In the genomic region with DNA sequence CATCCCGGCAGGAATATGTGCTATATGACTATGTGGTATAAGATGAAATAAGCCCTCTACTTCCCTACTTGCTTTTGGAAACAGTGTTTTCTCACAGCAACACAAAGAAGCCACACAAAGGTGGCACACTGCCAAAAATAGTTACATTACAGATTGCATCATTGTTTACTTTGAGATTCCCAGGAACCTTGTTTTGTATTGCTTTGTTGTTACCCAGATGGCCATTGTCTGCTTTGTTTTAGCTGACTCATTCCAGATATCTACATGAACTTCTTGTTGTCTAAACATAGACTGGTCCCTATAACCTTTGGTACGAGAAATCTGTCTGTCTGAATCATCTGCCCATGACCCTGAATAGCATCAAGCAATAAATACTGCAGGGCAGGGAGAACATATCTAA, we compare ENCODE assay signal across 23 mouse cellular contexts. TPM values are rescaled to one million over a fixed set of nuclear protein-coding genes. Genes with fewer than 3 reads are reported as not detected.
DNase-seq lines count a peak whose midpoint lies in the region; ATAC-seq and TF ChIP-seq lines count a peak whose summit lies in the region.
"Had no signal": no experiment of that assay in that cellular context is flagged by ENCODE, and none has a peak within 500 bp of the region (broad histone marks: within the 10 kb centered on the region; RNA-seq: fewer than 3 reads in every experiment).

No protein-coding gene starts in this region.

- TF ChIP-seq CTCF in heart, postnatal 0 days (IDR thresholded peaks at IDR 0.05; ENCODE audit: low read depth) = no peak

- H3K4me2 ChIP-seq in heart, postnatal 0 days (ENCODE audit: low read depth, low read length) = no peak overlapping the region
- no peak overlapping the region for H3K4me2 ChIP-seq in midbrain, embryonic 14.5 days (ENCODE audit: low read length)
- no peak overlapping the region for H3K4me2 ChIP-seq in midbrain, embryonic 11.5 days
- H3K4me2 ChIP-seq in myocyte (ENCODE audit: low read depth) = peak overlapping the region; percentile 3
- H3K4me2 ChIP-seq: embryonic facial prominence, embryonic 13.5 days had no signal

- H3K27ac ChIP-seq in heart, postnatal 0 days (ENCODE audit: low read depth) = no peak overlapping the region
- no peak overlapping the region for H3K27ac ChIP-seq in midbrain, embryonic 14.5 days (replicated peaks; ENCODE audit: low read depth, low read length)
- no peak overlapping the region for H3K27ac ChIP-seq in midbrain, embryonic 11.5 days (ENCODE audit: low read depth, low read length)
- H3K27ac ChIP-seq: embryonic facial prominence, embryonic 13.5 days; midbrain, embryonic 10.5 days had no signal

- H3K4me1 ChIP-seq in heart, postnatal 0 days (ENCODE audit: control insufficient read depth, insufficient read depth) = peaks cover 6% of the 10 kb centered on the region; the same call in 1 of the 2 replicates
- H3K4me1 ChIP-seq in midbrain, embryonic 14.5 days (ENCODE audit: control insufficient read depth, insufficient read depth, low read length) = no peaks in the 10 kb centered on the region
- no peaks in the 10 kb centered on the region for H3K4me1 ChIP-seq in midbrain, embryonic 11.5 days (ENCODE audit: control insufficient read depth, insufficient read depth, low read length)
- H3K4me1 ChIP-seq: embryonic facial prominence, embryonic 13.5 days; midbrain, embryonic 10.5 days had no signal

- DNase-seq in heart, postnatal 0 days (ENCODE audit: low spot score) = peak; percentile 26
- DNase-seq in heart, adult 18-20 months = no peak
- peak; percentile 7 for DNase-seq in midbrain, embryonic 14.5 days
- DNase-seq in midbrain, embryonic 11.5 days (ENCODE audit: low spot score, missing footprints) = no peak
- peak; percentile 57 for DNase-seq in adipocyte (ENCODE audit: low spot score)
- DNase-seq in right cerebral cortex, postnatal 10 days (ENCODE audit: low spot score in 2 of 2) = no peak
- DNase-seq: cerebellum, adult 2 months; kidney, adult 18-20 months; layer of hippocampus, postnatal 36 days had no signal

- TF ChIP-seq POLR2A in myocyte (IDR thresholded peaks at IDR 0.05; ENCODE audit: insufficient read length, low read depth) = no peak

- H3K9me3 ChIP-seq in heart, postnatal 0 days (replicated peaks; ENCODE audit: control insufficient read depth, low read length) = no peaks in the 10 kb centered on the region
- no peaks in the 10 kb centered on the region for H3K9me3 ChIP-seq in midbrain, embryonic 14.5 days (ENCODE audit: control insufficient read depth, low read length)
- H3K9me3 ChIP-seq in midbrain, embryonic 11.5 days (ENCODE audit: control insufficient read depth, low read length) = no peaks in the 10 kb centered on the region
- H3K9me3 ChIP-seq: embryonic facial prominence, embryonic 13.5 days; midbrain, embryonic 10.5 days had no signal

- H3K79me2 ChIP-seq in myocyte (ENCODE audit: control insufficient read depth, insufficient read depth) = no peaks in the 10 kb centered on the region

- WGBS in heart, postnatal 0 days = 63% methylated on average over 2 of the region's 2 CpGs
- 89% methylated on average over 2 of the region's 2 CpGs for WGBS in midbrain, embryonic 14.5 days
- 92% methylated on average over 2 of the region's 2 CpGs for WGBS in midbrain, embryonic 11.5 days

- no peak; the same call in 1 of the 2 replicates for ATAC-seq in heart, postnatal 0 days (ENCODE audit: insufficient read depth, low read depth)
- ATAC-seq in midbrain, embryonic 14.5 days (ENCODE audit: low FRiP score, low TSS enrichment) = no peak
- ATAC-seq in midbrain, embryonic 11.5 days (ENCODE audit: low FRiP score) = no peak

- no peak for TF ChIP-seq EP300 in heart, postnatal 0 days (IDR thresholded peaks at IDR 0.05; ENCODE audit: low read depth)

- H3K9ac ChIP-seq in heart, postnatal 0 days (replicated peaks; ENCODE audit: low read depth, low read length) = no peak overlapping the region
- H3K9ac ChIP-seq in midbrain, embryonic 14.5 days (replicated peaks; ENCODE audit: low read length) = no peak overlapping the region
- no peak overlapping the region for H3K9ac ChIP-seq in midbrain, embryonic 11.5 days (ENCODE audit: low read length)
- H3K9ac ChIP-seq: embryonic facial prominence, embryonic 13.5 days had no signal

- H3ac ChIP-seq in myocyte (ENCODE audit: control insufficient read depth, insufficient read length) = no peak overlapping the region

- no peaks in the 10 kb centered on the region for H3K27me3 ChIP-seq in heart, postnatal 0 days (ENCODE audit: control insufficient read depth, insufficient read depth, low read length)
- no peaks in the 10 kb centered on the region for H3K27me3 ChIP-seq in midbrain, embryonic 14.5 days (ENCODE audit: control insufficient read depth, insufficient read depth, low read length)
- no peaks in the 10 kb centered on the region for H3K27me3 ChIP-seq in midbrain, embryonic 11.5 days (ENCODE audit: control insufficient read depth, insufficient read depth, low read length)
- H3K27me3 ChIP-seq in myocyte (ENCODE audit: control insufficient read depth, insufficient read depth, insufficient read length) = no peaks in the 10 kb centered on the region
- H3K27me3 ChIP-seq: CH12.LX; embryonic facial prominence, embryonic 13.5 days had no signal

- no peak overlapping the region for H3K4me3 ChIP-seq in heart, postnatal 0 days (ENCODE audit: low read depth, low read length)
- H3K4me3 ChIP-seq in midbrain, embryonic 14.5 days (replicated peaks; ENCODE audit: low read depth, low read length) = no peak overlapping the region
- H3K4me3 ChIP-seq in midbrain, embryonic 11.5 days (ENCODE audit: low read depth, low read length) = no peak overlapping the region
- no peak overlapping the region for H3K4me3 ChIP-seq in myocyte
- H3K4me3 ChIP-seq: embryonic facial prominence, embryonic 13.5 days; midbrain, embryonic 10.5 days had no signal

- no peaks in the 10 kb centered on the region for H3K36me3 ChIP-seq in heart, postnatal 0 days (replicated peaks; ENCODE audit: control insufficient read depth, insufficient read depth, low read length)
- no peaks in the 10 kb centered on the region for H3K36me3 ChIP-seq in midbrain, embryonic 14.5 days (ENCODE audit: control insufficient read depth, insufficient read depth, low read length)
- no peaks in the 10 kb centered on the region for H3K36me3 ChIP-seq in midbrain, embryonic 11.5 days (ENCODE audit: control insufficient read depth, insufficient read depth, low read length)
- H3K36me3 ChIP-seq in myocyte (ENCODE audit: control insufficient read depth, insufficient read depth) = no peaks in the 10 kb centered on the region
- H3K36me3 ChIP-seq: embryonic facial prominence, embryonic 13.5 days; midbrain, embryonic 10.5 days had no signal

TF ChIP-seq in myocyte, 11 proteins besides CTCF, POLR2A, EP300 and RAD21:
- no peak for TF ChIP-seq MYOG (IDR thresholded peaks at IDR 0.05; ENCODE audit: control insufficient read depth in 1 of 3, insufficient read depth in 1 of 3, insufficient read length in 2 of 3, low read depth in 2 of 3)
- TF ChIP-seq CEBPB (IDR thresholded peaks at IDR 0.05; ENCODE audit: insufficient read depth, poor library complexity, severe bottlenecking) = peak; percentile 75

RNA-seq across cellular contexts. Expression of a gene that starts 6.2 kb away (rescaled TPM):
- total RNA-seq in heart, postnatal 0 days (2014; rRNA removed; ENCODE audit: low replicate concordance) = not detected in 2 replicates
- 0.23 and 0.67 TPM in 2 replicates for polyA plus RNA-seq in heart, postnatal 0 days (2015; fragmentation: Nextera tagmentation; extraction: Ambion mirVana)
- total RNA-seq in heart, adult 18-20 months (2021) = 1 to 10 TPM in 1 of 2 experiments, under 1 TPM in 1; 0.89 to 1.3 TPM
- 0.23 TPM in 1 of 2 replicates, not detected in the other for polyA plus RNA-seq in midbrain, embryonic 14.5 days (2014; fragmentation: Nextera tagmentation; extraction: Ambion mirVana)
- not detected in 2 replicates for polyA plus RNA-seq in midbrain, embryonic 11.5 days (2014; fragmentation: Nextera tagmentation; extraction: Ambion mirVana)
- 0.17 TPM for polyA plus RNA-seq in myocyte (2012; fragmentation: generic; extraction: Trizol)
- total RNA-seq: adrenal gland, adult 18-20 months; granulocyte monocyte progenitor cell, adult 5-6 weeks; neutrophil, adult 5-6 weeks had no signal
- polyA plus RNA-seq: embryonic facial prominence, embryonic 13.5 days; hindbrain, embryonic 11.5 days; midbrain, embryonic 10.5 days had no signal

RNA-seq across cellular contexts. Expression of a gene that starts 16.6 kb away (rescaled TPM):
- not detected in 2 replicates for total RNA-seq in heart, postnatal 0 days (2014; rRNA removed; ENCODE audit: low replicate concordance)
- 0.63 and 0.81 TPM in 2 replicates for polyA plus RNA-seq in heart, postnatal 0 days (2015; fragmentation: Nextera tagmentation; extraction: Ambion mirVana)
- total RNA-seq in heart, adult 18-20 months (2021) = 1 to 10 TPM in 1 of 2 experiments, under 1 TPM in 1; 0.65 to 1.2 TPM
- polyA plus RNA-seq in midbrain, embryonic 14.5 days (2014; fragmentation: Nextera tagmentation; extraction: Ambion mirVana) = 1.1 TPM in 1 of 2 replicates, not detected in the other
- 0.12 TPM in 1 of 2 replicates, not detected in the other for polyA plus RNA-seq in midbrain, embryonic 11.5 days (2014; fragmentation: Nextera tagmentation; extraction: Ambion mirVana)
- polyA plus RNA-seq in myocyte (2012; fragmentation: generic; extraction: Trizol) = 0.12 TPM
- polyA plus RNA-seq: hindbrain, embryonic 11.5 days had no signal

RNA-seq across cellular contexts. Expression of a gene that starts 21.7 kb away (rescaled TPM):
- not detected in 2 replicates for total RNA-seq in heart, postnatal 0 days (2014; rRNA removed; ENCODE audit: low replicate concordance)
- polyA plus RNA-seq in heart, postnatal 0 days (2015; fragmentation: Nextera tagmentation; extraction: Ambion mirVana) = not detected in 2 replicates
- total RNA-seq in heart, adult 18-20 months (2021) = not detected
- not detected in 2 replicates for polyA plus RNA-seq in midbrain, embryonic 14.5 days (2014; fragmentation: Nextera tagmentation; extraction: Ambion mirVana)
- polyA plus RNA-seq in midbrain, embryonic 11.5 days (2014; fragmentation: Nextera tagmentation; extraction: Ambion mirVana) = not detected in 2 replicates
- polyA plus RNA-seq in myocyte (2012; fragmentation: generic; extraction: Trizol) = not detected
- total RNA-seq: adrenal gland, adult 18-20 months; granulocyte monocyte progenitor cell, adult 5-6 weeks; layer of hippocampus, postnatal 36 days; left cerebral cortex, postnatal 36 days; neutrophil, adult 5-6 weeks had no signal
- polyA plus RNA-seq: cerebellum, adult 2 months; cortical plate, adult 2 months; embryonic facial prominence, embryonic 13.5 days; hindbrain, embryonic 11.5 days; large intestine, adult 2 months; liver, embryonic 16.5 days; midbrain, embryonic 10.5 days; spleen, adult 2 months; stomach, embryonic 16.5 days had no signal

RNA-seq across cellular contexts. Expression of a gene that starts 26.1 kb away (rescaled TPM):
- total RNA-seq in heart, postnatal 0 days (2014; rRNA removed; ENCODE audit: low replicate concordance) = not detected in 2 replicates
- not detected in 2 replicates for polyA plus RNA-seq in heart, postnatal 0 days (2015; fragmentation: Nextera tagmentation; extraction: Ambion mirVana)
- not detected for total RNA-seq in heart, adult 18-20 months (2021)
- not detected in 2 replicates for polyA plus RNA-seq in midbrain, embryonic 14.5 days (2014; fragmentation: Nextera tagmentation; extraction: Ambion mirVana)
- not detected in 2 replicates for polyA plus RNA-seq in midbrain, embryonic 11.5 days (2014; fragmentation: Nextera tagmentation; extraction: Ambion mirVana)
- 0.05 TPM for polyA plus RNA-seq in myocyte (2012; fragmentation: generic; extraction: Trizol)
- total RNA-seq: adrenal gland, adult 18-20 months; CH12.LX; granulocyte monocyte progenitor cell, adult 5-6 weeks; layer of hippocampus, postnatal 36 days; left cerebral cortex, postnatal 36 days; neutrophil, adult 5-6 weeks had no signal
- polyA plus RNA-seq: cerebellum, adult 2 months; cortical plate, adult 2 months; embryonic facial prominence, embryonic 13.5 days; large intestine, adult 2 months; liver, embryonic 16.5 days; spleen, adult 2 months; stomach, embryonic 16.5 days had no signal

RNA-seq across cellular contexts. Expression of a gene that starts 49.4 kb away (rescaled TPM):
- total RNA-seq in heart, postnatal 0 days (2014; rRNA removed; ENCODE audit: low replicate concordance) = 9.3 TPM in 1 of 2 replicates, not detected in the other
- polyA plus RNA-seq in heart, postnatal 0 days (2015; fragmentation: Nextera tagmentation; extraction: Ambion mirVana) = 2.6 and 2.9 TPM in 2 replicates
- total RNA-seq in heart, adult 18-20 months (2021) = 1 to 10 TPM; 6.1 to 6.9 TPM
- polyA plus RNA-seq in midbrain, embryonic 14.5 days (2014; fragmentation: Nextera tagmentation; extraction: Ambion mirVana) = 1.5 and 2.7 TPM in 2 replicates
- polyA plus RNA-seq in midbrain, embryonic 11.5 days (2014; fragmentation: Nextera tagmentation; extraction: Ambion mirVana) = 1.5 and 2.4 TPM in 2 replicates
- polyA plus RNA-seq in myocyte (2012; fragmentation: generic; extraction: Trizol) = 1.3 TPM

Comparison
In these comparisons a context has a peak if more than half of its experiments do, and no peak if none do; other contexts are left out.
1. DNase-seq: peak in heart, postnatal 0 days (single experiment), midbrain, embryonic 14.5 days (single experiment) and adipocyte (single experiment); none in heart, adult 18-20 months (0 of 2), midbrain, embryonic 11.5 days (single experiment) and right cerebral cortex, postnatal 10 days (0 of 2).